Mouse (Mus musculus) stomach, embryonic 15.5 days (tissue): ENCODE data around the gene Gtf3c4. TPM values are rescaled to one million over a fixed set of nuclear protein-coding genes. Genes with fewer than 3 reads are reported as not detected.

ENCODE experiments used
- polyA plus RNA-seq: library from polyadenylated mRNA; unstranded; fragments of >200 nt; fragmentation: Nextera tagmentation; extraction: Ambion mirVana; gene quantifications from 2 replicates; pipeline ENCODE4 v1.2.1, GENCODE M21; 2015

The Gtf3c4 gene
- polyA plus RNA-seq, 1 experiment from 2014 or later, result 12.5 TPM

Other genes with a start within 250 kb of the Gtf3c4 start
- 3.1 and 6.9 TPM in 2 replicates for gene Gfi1b, start 218.4 kb downstream of the Gtf3c4 start, polyA plus RNA-seq
- gene Tsc1, start 199.1 kb downstream of the Gtf3c4 start, polyA plus RNA-seq, result 18.7 and 18.9 TPM in 2 replicates
- 2.2 and 2.6 TPM in 2 replicates for gene Spaca9, start 140.6 kb downstream of the Gtf3c4 start, polyA plus RNA-seq
- 0.81 and 1.0 TPM in 2 replicates for gene Ak8, start 140.2 kb downstream of the Gtf3c4 start, polyA plus RNA-seq
- gene Ddx31, start within 50 bp of the Gtf3c4 start, polyA plus RNA-seq, result 12.6 and 13.2 TPM in 2 replicates
- gene Barhl1, start 76.3 kb upstream of the Gtf3c4 start, polyA plus RNA-seq, result 0.12 TPM in 1 of 2 replicates, not detected in the other
- gene Cfap77, start 214.7 kb upstream of the Gtf3c4 start, polyA plus RNA-seq, result 0.39 TPM in 2 replicates
- gene Ttf1, start 219.9 kb upstream of the Gtf3c4 start, polyA plus RNA-seq, result 10.1 and 10.4 TPM in 2 replicates